Mouse (Mus musculus) lung, postnatal 0 days (tissue): Measurements from ENCODE around the gene Asic5. TPM values are rescaled to one million over a fixed set of nuclear protein-coding genes. Genes with fewer than 3 reads are reported as not detected.
A peak's percentile ranks its signal among the peaks of the same experiment; 100 is the strongest.

Experiments
- ATAC-seq: fragments of 200-750 bp; cut with Nextera tagmentation; 2 replicates; pipeline ENCODE4 v1.8.0; 2017; ENCODE audit warnings: moderate library complexity
- DNase-seq: peaks from one replicate; pipeline ENCODE4 v3.0.0-alpha.2; 2016; ENCODE audit warnings: low spot score
- H3K27ac ChIP-seq: fragments of 300-500 bp; sonication (generic); 2 replicates; pipeline ENCODE4 v1.5.1; 2014; ENCODE audit warnings: antibody characterized with exemption, mild to moderate bottlenecking, low read length, mixed read lengths
- H3K27me3 ChIP-seq: fragments of 300-500 bp; sonication (generic); replicated peaks from 2 replicates; pipeline ENCODE4 v1.6.1; 2014; ENCODE audit warnings: low read length, mixed read lengths; ENCODE audit not compliant: insufficient read depth
- H3K36me3 ChIP-seq: fragments of 300-500 bp; sonication (generic); 2 replicates; pipeline ENCODE4 v1.6.1; 2014; ENCODE audit warnings: low read length, mixed read lengths; ENCODE audit not compliant: insufficient read depth
- H3K4me1 ChIP-seq: fragments of 300-500 bp; sonication (generic); 2 replicates; pipeline ENCODE4 v1.6.1; 2014; ENCODE audit warnings: antibody characterized with exemption, low read depth, low read length, mixed read lengths; ENCODE audit not compliant: insufficient read depth
- H3K4me2 ChIP-seq: fragments of 300-500 bp; sonication (generic); replicated peaks from 2 replicates; pipeline ENCODE4 v1.6.1; 2014; ENCODE audit warnings: low read depth, mild to moderate bottlenecking, low read length, moderate library complexity, mixed read lengths
- H3K4me3 ChIP-seq: fragments of 300-500 bp; sonication (generic); 2 replicates; pipeline ENCODE4 v1.5.1; 2014; ENCODE audit warnings: low read depth, low read length
- H3K9ac ChIP-seq: fragments of 300-500 bp; sonication (generic); replicated peaks from 2 replicates; pipeline ENCODE4 v1.6.1; 2014; ENCODE audit warnings: low read depth, mild to moderate bottlenecking
- H3K9me3 ChIP-seq: fragments of 300-500 bp; sonication (generic); 2 replicates; pipeline ENCODE4 v1.6.1; 2016; ENCODE audit warnings: low read length, mixed read lengths
- CTCF ChIP-seq: IDR thresholded peaks from 2 replicates; pipeline ENCODE4 v1.5.1; 2016; ENCODE audit warnings: antibody characterized with exemption, mild to moderate bottlenecking
- EP300 ChIP-seq: IDR thresholded peaks from 2 replicates; pipeline ENCODE4 v1.6.1; 2016; ENCODE audit warnings: antibody characterized with exemption, mild to moderate bottlenecking, control low read depth
- WGBS: fragments of 180-500 bp; shearing (Covaris S2); extraction: QIAGEN DNeasy Blood & Tissue Kit; methylation state at CpG from one replicate; pipeline ENCODE4 v1.1.7; 2014; 5-methylcytosine and 5-hydroxymethylcytosine counted together
- polyA plus RNA-seq: library from polyadenylated mRNA; unstranded; fragments of >200 nt; fragmentation: Nextera tagmentation; extraction: Ambion mirVana; gene quantifications from 2 replicates; pipeline ENCODE4 v1.2.1, GENCODE M21; 2015

The Asic5 gene
- polyA plus RNA-seq, 1 experiment from 2014 or later: 0.12 TPM

GRCm38 (mm10) chr3:82022421-82022920, 40.4 kb downstream of the Asic5 start:
- no peaks in the 10 kb centered on the region for H3K4me1 ChIP-seq
- ATAC-seq (no peak), DNase-seq (no peak)
- no peak overlapping the region for H3K9ac ChIP-seq
- no peak overlapping the region for H3K4me2 ChIP-seq
- H3K9me3 ChIP-seq: no peaks in the 10 kb centered on the region
- H3K27me3 ChIP-seq: no peaks in the 10 kb centered on the region
- TF ChIP-seq CTCF (no peak), EP300 (no peak)
- H3K36me3 ChIP-seq: no peaks in the 10 kb centered on the region
- no peak overlapping the region for H3K4me3 ChIP-seq
- H3K27ac ChIP-seq: no peak overlapping the region
- 83% methylated on average over 8 of the region's 8 CpGs for WGBS

GRCm38 (mm10) chr3:82023065-82023464, 41.0 kb downstream of the Asic5 start:
- Histone ChIP-seq H3K9ac (no peak overlapping the region), H3K27me3 (no peaks in the 10 kb centered on the region), H3K27ac (no peak overlapping the region), H3K9me3 (no peaks in the 10 kb centered on the region), H3K4me3 (no peak overlapping the region), H3K4me2 (no peak overlapping the region), H3K4me1 (no peaks in the 10 kb centered on the region), H3K36me3 (no peaks in the 10 kb centered on the region)
- 82% methylated on average over 3 of the region's 3 CpGs for WGBS
- TF ChIP-seq EP300: no peak
- TF ChIP-seq CTCF: no peak
- ATAC-seq: no peak
- no peak for DNase-seq

- H3K36me3 ChIP-seq: no peaks in the 10 kb centered on the region
- ATAC-seq (no peak), DNase-seq (no peak)
- 52% methylated on average over 1 of the region's 1 CpGs for WGBS
- no peaks in the 10 kb centered on the region for H3K4me1 ChIP-seq
- H3K9me3 ChIP-seq: no peaks in the 10 kb centered on the region
- TF ChIP-seq EP300: no peak
- no peak for TF ChIP-seq CTCF
- no peak overlapping the region for H3K27ac ChIP-seq
- no peak overlapping the region for H3K4me3 ChIP-seq
- no peaks in the 10 kb centered on the region for H3K27me3 ChIP-seq
- no peak overlapping the region for H3K9ac ChIP-seq
- H3K4me2 ChIP-seq: no peak overlapping the region
These were observed 45.2 kb downstream of the Asic5 start for GRCm38 (mm10) chr3:82027286-82027685.

- Histone ChIP-seq H3K27me3 (no peaks in the 10 kb centered on the region), H3K4me3 (no peak overlapping the region), H3K4me2 (no peak overlapping the region), H3K36me3 (no peaks in the 10 kb centered on the region), H3K4me1 (no peaks in the 10 kb centered on the region), H3K27ac (no peak overlapping the region), H3K9me3 (no peaks in the 10 kb centered on the region), H3K9ac (no peak overlapping the region)
- DNase-seq (peak; percentile 90), ATAC-seq (peak; percentile 68)
- TF ChIP-seq CTCF (peak; percentile 82), EP300 (no peak)
- WGBS: 2% methylated on average over 3 of the region's 3 CpGs
These were observed 47.1 kb downstream of the Asic5 start for GRCm38 (mm10) chr3:82029229-82029628.

GRCm38 (mm10) chr3:82030008-82030748, 48.1 kb downstream of the Asic5 start:
- 69% methylated on average over 1 of the region's 1 CpGs for WGBS
- Histone ChIP-seq H3K36me3 (no peaks in the 10 kb centered on the region), H3K9me3 (no peaks in the 10 kb centered on the region), H3K4me3 (no peak overlapping the region), H3K27ac (no peak overlapping the region), H3K4me1 (no peaks in the 10 kb centered on the region), H3K9ac (no peak overlapping the region), H3K4me2 (no peak overlapping the region), H3K27me3 (no peaks in the 10 kb centered on the region)
- TF ChIP-seq EP300: no peak
- TF ChIP-seq CTCF: no peak
- no peak for ATAC-seq
- DNase-seq: no peak

GRCm38 (mm10) chr3:82036262-82037044, 54.4 kb downstream of the Asic5 start:
- no peak for DNase-seq

More at GRCm38 (mm10) chr3:82036262-82037044, 54.4 kb downstream of the Asic5 start:
- no peaks in the 10 kb centered on the region for H3K9me3 ChIP-seq
- no peaks in the 10 kb centered on the region for H3K4me1 ChIP-seq
- no peaks in the 10 kb centered on the region for H3K27me3 ChIP-seq
- ATAC-seq: no peak
- H3K36me3 ChIP-seq: no peaks in the 10 kb centered on the region
- H3K27ac ChIP-seq: no peak overlapping the region
- no peak overlapping the region for H3K4me3 ChIP-seq
- WGBS: 29% methylated on average over 2 of the region's 2 CpGs
- H3K4me2 ChIP-seq: no peak overlapping the region
- no peak for TF ChIP-seq EP300
- no peak for TF ChIP-seq CTCF
- H3K9ac ChIP-seq: no peak overlapping the region
